Mouse (Mus musculus) midbrain, postnatal 0 days (tissue): ENCODE data around the gene Nme9. TPM values are rescaled to one million over a fixed set of nuclear protein-coding genes. Genes with fewer than 3 reads are reported as not detected.

Source experiments
- ATAC-seq: fragments of 200-750 bp; cut with Nextera tagmentation; 2 replicates; pipeline ENCODE4 v1.8.0; 2017; ENCODE audit warnings: moderate number of reproducible peaks, mild to moderate bottlenecking, moderate TSS enrichment, moderate library complexity; ENCODE audit not compliant: low FRiP score
- DNase-seq: peaks from one replicate; pipeline ENCODE4 v3.0.0-alpha.2; 2015; ENCODE audit warnings: low spot score
- H3K27ac ChIP-seq: fragments of 300-500 bp; sonication (generic); 2 replicates; pipeline ENCODE4 v1.5.1; 2014; ENCODE audit warnings: low read depth, mild to moderate bottlenecking, low read length, mixed read lengths
- H3K27me3 ChIP-seq: fragments of 300-500 bp; sonication (generic); 2 replicates; pipeline ENCODE4 v1.6.1; 2014; ENCODE audit warnings: low read length, control low read depth, mixed read lengths; ENCODE audit not compliant: insufficient read depth
- H3K36me3 ChIP-seq: fragments of 300-500 bp; sonication (generic); 2 replicates; pipeline ENCODE4 v1.6.1; 2014; ENCODE audit warnings: low read length, control low read depth, mixed read lengths; ENCODE audit not compliant: insufficient read depth
- H3K4me1 ChIP-seq: fragments of 300-500 bp; sonication (generic); 2 replicates; pipeline ENCODE4 v1.6.1; 2014; ENCODE audit warnings: mild to moderate bottlenecking, control low read depth, antibody characterized with exemption, low read length, mixed read lengths; ENCODE audit not compliant: insufficient read depth
- H3K4me2 ChIP-seq: fragments of 300-500 bp; sonication (generic); 2 replicates; pipeline ENCODE4 v1.6.1; 2014; ENCODE audit warnings: low read depth, mild to moderate bottlenecking, low read length, mixed read lengths; ENCODE audit not compliant: poor library complexity, severe bottlenecking
- H3K4me3 ChIP-seq: fragments of 300-500 bp; sonication (generic); 2 replicates; pipeline ENCODE4 v1.5.1; 2014; ENCODE audit warnings: low read depth, mild to moderate bottlenecking, low read length, moderate library complexity
- H3K9ac ChIP-seq: fragments of 300-500 bp; sonication (generic); replicated peaks from 2 replicates; pipeline ENCODE4 v1.6.1; 2014; ENCODE audit warnings: mild to moderate bottlenecking, low read length, moderate library complexity, mixed read lengths; ENCODE audit not compliant: poor library complexity, severe bottlenecking
- H3K9me3 ChIP-seq: fragments of 300-500 bp; sonication (generic); 2 replicates; pipeline ENCODE4 v1.6.1; 2016; ENCODE audit warnings: low read length, control low read depth
- CTCF ChIP-seq: IDR thresholded peaks from 2 replicates; pipeline ENCODE4 v1.5.1; 2016; ENCODE audit warnings: antibody characterized with exemption, mild to moderate bottlenecking
- WGBS: fragments of 180-500 bp; shearing (Covaris S2); extraction: QIAGEN DNeasy Blood & Tissue Kit; methylation state at CpG from one replicate; pipeline ENCODE4 v1.1.7; 2014; 5-methylcytosine and 5-hydroxymethylcytosine counted together
- polyA plus RNA-seq: library from polyadenylated mRNA; unstranded; fragments of >200 nt; fragmentation: Nextera tagmentation; extraction: Ambion mirVana; gene quantifications from 2 replicates; pipeline ENCODE4 v1.2.1, GENCODE M21; 2015
- total RNA-seq: library from RNA; depleted of rRNA; stranded (reverse); fragments of >200 nt; gene quantifications from 2 replicates; pipeline ENCODE4 v1.2.3, GENCODE M21; 2014; rRNA removed

The Nme9 gene
- total RNA-seq, result 0.42 and 1.2 TPM in 2 replicates
- polyA plus RNA-seq, result 0.72 and 0.90 TPM in 2 replicates

DNA sequence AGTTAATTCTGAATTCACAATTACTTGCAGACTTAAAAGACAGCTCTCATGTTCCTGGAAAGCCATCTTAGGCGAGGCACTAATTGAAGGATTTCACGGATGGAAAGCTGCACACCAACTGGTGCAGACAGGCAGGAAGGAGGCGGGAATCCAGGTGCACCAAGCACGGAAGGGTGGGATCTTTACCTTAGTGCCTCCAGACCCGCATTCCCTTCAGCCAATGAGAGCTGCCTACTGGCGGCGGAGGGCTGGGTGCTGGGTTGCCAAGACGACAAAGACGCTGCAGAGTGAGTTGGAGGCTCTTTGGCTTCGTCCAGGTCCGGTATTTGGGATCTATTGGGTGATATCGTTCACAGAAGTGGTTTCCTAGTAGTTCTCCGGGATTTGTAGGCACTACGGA lies at the start of gene Nme9:
Nme9 (plus strand) TSS at position 315 of the 400 bp plus-strand sequence.
- H3K4me2 ChIP-seq, result peak within 1 kb of the TSS; percentile 42
- no peak for ATAC-seq
- TF ChIP-seq CTCF, result no peak
- H3K4me1 ChIP-seq, result no peaks in the 10 kb centered on the region
- no peaks in the 10 kb centered on the region for H3K36me3 ChIP-seq
- peak within 1 kb of the TSS; percentile 17; the same call in 1 of the 2 replicates for H3K4me3 ChIP-seq
- DNase-seq, result peak; percentile 55
- 8% methylated on average over 14 of the region's 14 CpGs for WGBS
- no peaks in the 10 kb centered on the region for H3K27me3 ChIP-seq
- no peak within 1 kb of the TSS for H3K27ac ChIP-seq
- 0 out of 2 replicates have a peak within 1 kb of the TSS, but pooled peaks have one; percentile 2 for H3K9ac ChIP-seq
- no peaks in the 10 kb centered on the region for H3K9me3 ChIP-seq

DNA sequence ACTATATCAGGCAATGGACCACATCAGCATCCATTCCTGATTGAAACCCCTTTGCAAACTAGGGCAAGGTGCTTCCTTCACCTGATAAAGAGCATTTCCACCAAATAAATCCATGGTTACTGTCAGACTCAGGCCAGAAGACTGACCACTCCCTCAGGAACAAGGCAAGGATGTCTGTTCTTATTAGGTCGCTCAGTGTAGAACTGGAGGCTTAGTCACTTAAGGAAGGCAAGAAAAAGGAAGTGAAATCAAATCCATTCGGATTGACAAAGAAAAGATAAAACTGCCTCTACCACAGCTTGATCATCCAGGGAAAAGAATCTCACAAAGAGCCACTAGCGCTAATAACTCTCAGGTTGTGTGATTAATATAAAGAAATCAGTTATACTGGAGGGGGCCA lies 42.0 kb upstream of the Nme9 start:
- no peak for TF ChIP-seq CTCF
- no peaks in the 10 kb centered on the region for H3K36me3 ChIP-seq
- H3K9ac ChIP-seq, result no peak overlapping the region
- H3K4me1 ChIP-seq, result no peaks in the 10 kb centered on the region
- H3K27ac ChIP-seq, result no peak overlapping the region
- H3K9me3 ChIP-seq, result no peaks in the 10 kb centered on the region
- 74% methylated on average over 3 of the region's 3 CpGs for WGBS
- H3K4me3 ChIP-seq, result no peak overlapping the region
- DNase-seq (no peak), ATAC-seq (no peak)
- H3K27me3 ChIP-seq, result no peaks in the 10 kb centered on the region
- H3K4me2 ChIP-seq, result no peak overlapping the region

- Histone ChIP-seq H3K9ac (no peak overlapping the region), H3K36me3 (no peaks in the 10 kb centered on the region), H3K27me3 (no peaks in the 10 kb centered on the region), H3K4me3 (no peak overlapping the region), H3K4me1 (0 out of 2 replicates have a peak, but pooled peaks cover 6% of the 10 kb centered on the region), H3K27ac (no peak overlapping the region), H3K4me2 (no peak overlapping the region), H3K9me3 (no peaks in the 10 kb centered on the region)
- WGBS, result 96% methylated on average over 5 of the region's 5 CpGs
- no peak for DNase-seq
- no peak for ATAC-seq
- no peak for TF ChIP-seq CTCF
Observed at GRCm38 (mm10) chr9:99411093-99411492, 40.2 kb upstream of the Nme9 start.

- DNase-seq (no peak), ATAC-seq (no peak)
- Histone ChIP-seq H3K27me3 (no peaks in the 10 kb centered on the region), H3K36me3 (no peaks in the 10 kb centered on the region), H3K27ac (no peak overlapping the region), H3K4me3 (no peak overlapping the region), H3K4me2 (no peak overlapping the region), H3K9me3 (no peaks in the 10 kb centered on the region), H3K4me1 (0 out of 2 replicates have a peak, but pooled peaks cover 10% of the 10 kb centered on the region), H3K9ac (no peak overlapping the region)
- WGBS, result 91% methylated on average over 4 of the region's 4 CpGs
- no peak for TF ChIP-seq CTCF
Observed at GRCm38 (mm10) chr9:99411785-99412184, 39.5 kb upstream of the Nme9 start.

DNA sequence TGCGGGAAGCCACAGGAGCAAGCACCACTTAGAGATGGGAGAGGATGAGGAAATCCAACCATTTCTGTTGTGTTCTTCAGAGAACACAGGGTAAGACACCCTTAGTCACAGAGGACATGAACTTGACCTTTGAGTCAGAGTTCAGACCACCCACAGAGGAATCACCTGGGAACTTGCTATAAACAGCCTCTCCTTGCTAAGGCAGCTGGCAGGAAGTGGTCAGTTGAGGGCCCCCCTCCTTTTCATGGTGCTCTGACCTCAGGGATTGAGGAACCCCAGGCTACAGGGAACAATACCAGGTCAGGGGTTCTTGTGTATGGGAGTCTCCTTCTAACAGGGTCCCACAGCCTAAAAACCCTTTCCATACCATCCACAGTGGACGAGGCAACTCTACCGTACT lies 34.5 kb upstream of the Nme9 start:
- no peak for ATAC-seq
- H3K4me3 ChIP-seq, result no peak overlapping the region
- H3K27ac ChIP-seq, result peak overlapping the region; percentile 34
- WGBS, result 92% methylated on average over 3 of the region's 3 CpGs
- H3K9ac ChIP-seq, result no peak overlapping the region
- H3K36me3 ChIP-seq, result no peaks in the 10 kb centered on the region
- no peaks in the 10 kb centered on the region for H3K9me3 ChIP-seq
- TF ChIP-seq CTCF, result no peak
- H3K4me1 ChIP-seq, result 0 out of 2 replicates have a peak, but pooled peaks cover 10% of the 10 kb centered on the region
- DNase-seq, result no peak
- no peaks in the 10 kb centered on the region for H3K27me3 ChIP-seq
- no peak overlapping the region for H3K4me2 ChIP-seq

GRCm38 (mm10) chr9:99417288-99417846 lies 33.9 kb upstream of the Nme9 start:
- peak overlapping the region; percentile 34 for H3K27ac ChIP-seq
- no peak overlapping the region for H3K4me3 ChIP-seq
- DNase-seq, result peak; percentile 70
- TF ChIP-seq CTCF, result no peak
- no peaks in the 10 kb centered on the region for H3K9me3 ChIP-seq
- 41% methylated on average over 4 of the region's 4 CpGs for WGBS
- H3K4me1 ChIP-seq, result 0 out of 2 replicates have a peak, but pooled peaks cover 10% of the 10 kb centered on the region
- no peaks in the 10 kb centered on the region for H3K27me3 ChIP-seq
- peak; percentile 63; the same call in 1 of the 2 replicates for ATAC-seq
- no peak overlapping the region for H3K4me2 ChIP-seq
- no peaks in the 10 kb centered on the region for H3K36me3 ChIP-seq
- no peak overlapping the region for H3K9ac ChIP-seq
